Mouse (Mus musculus) CH12.LX (cell line): ENCODE data around the gene Cask.

ENCODE experiments used
- CTCF ChIP-seq, 2 experiments: IDR thresholded peaks in 1 of 2; conservative IDR thresholded peaks in 1 of 2; 2 replicates each; pipeline ENCODE4 v1.5.1; 2011 to 2012; ENCODE audit warnings: low read depth in 2 of 2, low read length in 2 of 2, improper control_type of control experiment in 1 of 2, inconsistent platforms in 1 of 2, mild to moderate bottlenecking in 1 of 2, moderate library complexity in 1 of 2
- RAD21 ChIP-seq: IDR thresholded peaks from 2 replicates; pipeline ENCODE4 v1.6.1; 2011; ENCODE audit warnings: low read depth, mild to moderate bottlenecking, low read length, improper control_type of control experiment, moderate library complexity
- USF1 ChIP-seq: IDR thresholded peaks from 2 replicates; pipeline ENCODE4 v1.6.1; 2014; ENCODE audit warnings: low read depth, mild to moderate bottlenecking, inconsistent platforms, low read length, improper control_type of control experiment

- TF ChIP-seq CTCF (conservative IDR thresholded peaks at IDR 0.05 in 1 of 2, IDR thresholded peaks at IDR 0.05 in 1 of 2; ENCODE audit: low read depth in 2 of 2, low read length in 2 of 2) = no peak
- TF ChIP-seq RAD21 = no peak
- TF ChIP-seq USF1 = no peak
Measured at GRCm38 (mm10) chrX:13651889-13652288, 199.3 kb downstream of the Cask start.
